Mouse (Mus musculus) E14TG2a.4 (cell line): Measurements from ENCODE around the gene Atg9a.
A peak's percentile ranks its signal among the peaks of the same experiment; 100 is the strongest.

ENCODE experiments used
- H3K27me3 ChIP-seq: 2 replicates; pipeline ENCODE4 v1.6.1; 2014; ENCODE audit warnings: low read length, control low read depth; ENCODE audit not compliant: insufficient read depth
- H3K36me3 ChIP-seq: 2 replicates; pipeline ENCODE4 v1.6.1; 2014; ENCODE audit warnings: low read length, control low read depth; ENCODE audit not compliant: insufficient read depth
- H3K4me1 ChIP-seq: replicated peaks from 2 replicates; pipeline ENCODE4 v1.6.1; 2014; ENCODE audit warnings: low read depth, low read length, control low read depth
- H3K4me3 ChIP-seq: replicated peaks from 2 replicates; pipeline ENCODE4 v1.5.1; 2014; ENCODE audit warnings: mild to moderate bottlenecking, low read length
- H3K9me3 ChIP-seq: 2 replicates; pipeline ENCODE4 v1.6.1; 2014; ENCODE audit warnings: low read length, control low read depth
- CTCF ChIP-seq: conservative IDR thresholded peaks from 2 replicates; pipeline ENCODE4 v1.5.1; 2014; ENCODE audit warnings: low read length
- NANOG ChIP-seq: IDR thresholded peaks from 2 replicates; pipeline ENCODE4 v1.6.1; 2014; ENCODE audit warnings: borderline replicate concordance, low read length, mixed read lengths
- POU5F1 ChIP-seq: IDR thresholded peaks from 2 replicates; pipeline ENCODE4 v1.6.1; 2014; ENCODE audit warnings: low read length, borderline replicate concordance

Atg9a gene

GRCm38 (mm10) chr1:75230335-75230994, 38.5 kb upstream of the Atg9a start:
- Histone ChIP-seq H3K27me3 (no peaks in the 10 kb centered on the region), H3K36me3 (peaks cover 20% of the 10 kb centered on the region), H3K9me3 (peaks cover 6% of the 10 kb centered on the region; the same call in 1 of the 2 replicates), H3K4me1 (peaks cover 82% of the 10 kb centered on the region), H3K4me3 (no peak overlapping the region; the same call in 1 of the 2 replicates)
- TF ChIP-seq POU5F1 (no peak), NANOG (no peak), CTCF (no peak)

- H3K36me3 ChIP-seq, result peaks cover 20% of the 10 kb centered on the region
- peaks cover 86% of the 10 kb centered on the region for H3K4me1 ChIP-seq
- no peaks in the 10 kb centered on the region for H3K27me3 ChIP-seq
- TF ChIP-seq POU5F1 (no peak), NANOG (no peak), CTCF (no peak)
- no peak overlapping the region for H3K4me3 ChIP-seq
- H3K9me3 ChIP-seq, result peaks cover 6% of the 10 kb centered on the region; the same call in 1 of the 2 replicates
Observed at GRCm38 (mm10) chr1:75229158-75229557, 37.2 kb upstream of the Atg9a start.

GRCm38 (mm10) chr1:75227653-75228052, 35.7 kb upstream of the Atg9a start:
- H3K9me3 ChIP-seq, result peaks cover 6% of the 10 kb centered on the region; the same call in 1 of the 2 replicates
- H3K27me3 ChIP-seq, result no peaks in the 10 kb centered on the region
- TF ChIP-seq CTCF, result no peak
- no peak for TF ChIP-seq POU5F1
- TF ChIP-seq NANOG, result peak; percentile 97
- peaks cover 20% of the 10 kb centered on the region for H3K36me3 ChIP-seq
- peaks cover 95% of the 10 kb centered on the region for H3K4me1 ChIP-seq
- H3K4me3 ChIP-seq, result 0 out of 2 replicates have a peak overlapping the region, but pooled peaks have one; percentile 1

GRCm38 (mm10) chr1:75226138-75226537, 34.1 kb upstream of the Atg9a start:
- no peaks in the 10 kb centered on the region for H3K27me3 ChIP-seq
- peaks cover 96% of the 10 kb centered on the region for H3K4me1 ChIP-seq
- H3K4me3 ChIP-seq, result 0 out of 2 replicates have a peak overlapping the region, but pooled peaks have one; percentile 1
- H3K36me3 ChIP-seq, result peaks cover 16% of the 10 kb centered on the region
- TF ChIP-seq POU5F1 (no peak), NANOG (no peak), CTCF (no peak)
- H3K9me3 ChIP-seq, result peaks cover 6% of the 10 kb centered on the region; the same call in 1 of the 2 replicates

GRCm38 (mm10) chr1:75225473-75225872, 33.5 kb upstream of the Atg9a start:
- no peak overlapping the region for H3K4me3 ChIP-seq
- H3K4me1 ChIP-seq, result peaks cover 96% of the 10 kb centered on the region
- peaks cover 9% of the 10 kb centered on the region; the same call in 1 of the 2 replicates for H3K36me3 ChIP-seq
- peaks cover 6% of the 10 kb centered on the region for H3K27me3 ChIP-seq
- no peak for TF ChIP-seq NANOG
- no peak for TF ChIP-seq POU5F1
- no peak for TF ChIP-seq CTCF
- H3K9me3 ChIP-seq, result peaks cover 6% of the 10 kb centered on the region; the same call in 1 of the 2 replicates

GRCm38 (mm10) chr1:75223532-75223931, 31.5 kb upstream of the Atg9a start:
- Histone ChIP-seq H3K4me3 (peak overlapping the region; percentile 60), H3K9me3 (no peaks in the 10 kb centered on the region), H3K27me3 (peaks cover 16% of the 10 kb centered on the region), H3K4me1 (peaks cover 97% of the 10 kb centered on the region), H3K36me3 (no peaks in the 10 kb centered on the region)
- TF ChIP-seq CTCF, result no peak
- no peak for TF ChIP-seq POU5F1
- no peak for TF ChIP-seq NANOG

- Histone ChIP-seq H3K27me3 (peaks cover 16% of the 10 kb centered on the region), H3K4me1 (peaks cover 95% of the 10 kb centered on the region), H3K36me3 (peaks cover under 1% of the 10 kb centered on the region; the same call in 1 of the 2 replicates), H3K4me3 (peak overlapping the region; percentile 60), H3K9me3 (no peaks in the 10 kb centered on the region)
- TF ChIP-seq NANOG (no peak), CTCF (no peak), POU5F1 (no peak)
Observed at GRCm38 (mm10) chr1:75222926-75223325, 30.9 kb upstream of the Atg9a start.

GRCm38 (mm10) chr1:75221538-75221937, 29.5 kb upstream of the Atg9a start:
- Histone ChIP-seq H3K27me3 (peaks cover 16% of the 10 kb centered on the region), H3K9me3 (no peaks in the 10 kb centered on the region), H3K4me1 (peaks cover 95% of the 10 kb centered on the region), H3K36me3 (peaks cover 15% of the 10 kb centered on the region), H3K4me3 (peak overlapping the region; percentile 60; the same call in 1 of the 2 replicates)
- TF ChIP-seq CTCF (no peak), POU5F1 (no peak), NANOG (no peak)

GRCm38 (mm10) chr1:75219531-75219930, 27.5 kb upstream of the Atg9a start, which contains the start of gene Tuba4a:
TSS of gene Tuba4a (minus strand) at chr1:75219865.
- peaks cover 16% of the 10 kb centered on the region for H3K27me3 ChIP-seq
- TF ChIP-seq NANOG (no peak), POU5F1 (no peak), CTCF (no peak)
- peaks cover 95% of the 10 kb centered on the region for H3K4me1 ChIP-seq
- H3K9me3 ChIP-seq, result no peaks in the 10 kb centered on the region
- H3K36me3 ChIP-seq, result peaks cover 35% of the 10 kb centered on the region
- peak within 1 kb of the TSS; percentile 91 for H3K4me3 ChIP-seq
